Mouse (Mus musculus) cerebellum, adult (tissue): ENCODE results near the gene Hnf1a.
"Not testable (repeated sequence)": the region's sequence is repeated elsewhere in the genome, so short reads cannot be mapped to it uniquely, and the experiment has no call there.

Source experiments
- ATAC-seq: cut with Nextera tagmentation; 2 replicates; pipeline ENCODE4 v1.9.2; 2017; ENCODE audit warnings: mild to moderate bottlenecking, moderate library complexity, mixed read lengths; ENCODE audit not compliant: insufficient number of reproducible peaks, low FRiP score, low TSS enrichment

Hnf1a gene

GRCm38 (mm10) chr5:114949812-114950211, 21.1 kb downstream of the Hnf1a start:
- ATAC-seq, result no peak

- 0 out of 2 replicates have a peak, but pooled peaks have one; percentile 17 for ATAC-seq
Observed at GRCm38 (mm10) chr5:114949316-114949715, 21.6 kb downstream of the Hnf1a start.

DNA sequence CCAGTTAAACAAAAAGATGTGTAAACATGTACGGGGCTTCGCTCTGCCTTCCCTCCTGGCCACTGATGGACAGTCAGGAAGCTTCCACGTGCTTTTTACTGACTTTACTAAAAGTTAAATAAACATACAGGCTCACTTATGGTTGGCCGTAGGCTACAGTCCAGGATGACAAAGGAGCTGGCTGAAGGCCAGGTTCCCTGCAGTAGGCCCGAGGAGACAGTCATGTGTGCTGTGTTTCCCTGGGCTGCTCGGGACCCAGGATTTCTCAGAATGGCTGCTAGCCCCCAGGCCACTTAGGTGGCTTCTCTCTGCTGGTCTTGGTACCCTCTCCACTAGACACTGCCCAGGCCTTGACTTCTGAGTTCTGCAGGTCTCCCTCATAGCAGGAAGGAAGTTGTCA, 22.0 kb downstream of the Hnf1a start:
- ATAC-seq, result 0 out of 2 replicates have a peak, but pooled peaks have one; percentile 16

- no peak for ATAC-seq
Observed at GRCm38 (mm10) chr5:114945072-114945471, 25.8 kb downstream of the Hnf1a start.

GRCm38 (mm10) chr5:114942766-114943130, 28.1 kb downstream of the Hnf1a start:
- ATAC-seq, result no peak

DNA sequence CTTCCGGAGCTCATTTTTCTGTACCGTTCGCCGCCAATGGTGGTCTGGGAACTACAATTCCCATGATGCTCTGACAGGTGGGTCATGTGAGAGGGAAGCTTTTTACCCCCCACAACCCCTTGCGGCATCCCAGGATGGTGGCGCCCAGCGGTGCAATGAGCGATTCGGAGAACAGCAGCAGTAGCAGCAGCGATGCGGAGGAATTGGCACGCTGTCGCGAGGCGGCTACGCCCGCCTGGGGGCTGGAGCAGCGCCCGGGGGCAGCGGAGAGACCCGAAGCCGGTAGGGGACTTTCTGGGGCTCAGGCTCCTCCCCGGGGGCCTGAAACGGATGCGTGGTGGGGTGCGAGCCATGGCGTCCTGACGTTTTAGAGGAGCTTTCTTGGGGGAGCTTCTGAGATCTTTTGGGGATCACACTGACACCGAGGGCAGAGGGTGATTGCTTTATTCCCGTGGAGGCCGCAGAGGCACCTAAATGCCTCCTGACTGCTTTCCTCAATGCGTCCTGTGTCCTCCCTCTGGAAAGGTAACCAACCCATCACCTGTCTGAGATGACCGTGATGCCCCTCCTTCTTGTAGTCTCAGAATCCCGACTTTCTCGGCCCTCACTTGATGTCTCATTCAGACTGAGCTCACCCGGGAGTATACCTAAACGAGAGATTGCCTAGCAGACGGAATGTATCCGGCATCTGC, 28.7 kb downstream of the Hnf1a start, which contains the start of gene 2210016L21Rik:
Gene 2210016L21Rik, plus strand, starts transcription at position 85 of the 692 bp plus-strand sequence.
- ATAC-seq, result peak; percentile 92; the same call in 1 of the 2 replicates

DNA sequence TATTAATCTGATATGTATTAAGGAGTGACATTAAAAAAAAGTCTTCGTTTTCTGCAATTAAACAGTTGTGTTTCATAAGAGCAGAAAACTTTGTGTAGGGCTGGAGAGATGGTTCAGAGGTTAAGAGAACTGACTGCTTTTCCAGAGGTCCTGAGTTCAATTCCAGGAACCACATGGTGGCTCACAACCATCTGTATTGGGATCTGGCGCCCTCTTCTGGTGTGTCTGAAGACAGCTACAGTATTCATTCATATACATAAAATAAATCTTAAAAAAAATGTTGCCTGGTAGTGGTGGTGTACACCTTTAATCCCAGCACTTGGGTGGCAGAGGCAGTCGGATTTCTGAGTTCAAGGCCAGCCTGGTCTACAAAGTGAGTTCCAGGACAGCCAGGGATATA, 29.8 kb downstream of the Hnf1a start:
- not testable (repeated sequence) for ATAC-seq

DNA sequence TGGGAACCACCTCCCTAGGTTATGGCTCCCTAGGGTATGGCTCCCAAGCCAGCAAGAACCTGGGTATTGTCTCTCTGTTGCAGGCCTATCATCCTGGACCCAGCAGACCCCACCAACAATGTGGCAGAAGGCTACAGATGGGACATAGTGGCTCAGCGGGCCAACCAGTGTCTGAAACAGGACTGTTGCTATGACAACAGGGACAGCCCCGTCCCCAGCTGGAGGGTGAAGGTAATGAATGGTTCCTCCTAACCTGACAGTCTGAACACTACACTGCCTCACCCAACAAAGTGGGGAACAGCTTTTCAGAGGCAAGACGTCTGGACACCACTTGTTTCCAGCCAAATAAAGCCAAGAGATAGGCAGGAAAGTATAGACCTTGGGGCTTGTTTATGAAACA, 35.1 kb downstream of the Hnf1a start:
- ATAC-seq, result no peak

- no peak for ATAC-seq
Observed at GRCm38 (mm10) chr5:114933206-114933605, 37.7 kb downstream of the Hnf1a start.

- no peak for ATAC-seq
Observed at GRCm38 (mm10) chr5:114931626-114932025, 39.3 kb downstream of the Hnf1a start.

DNA sequence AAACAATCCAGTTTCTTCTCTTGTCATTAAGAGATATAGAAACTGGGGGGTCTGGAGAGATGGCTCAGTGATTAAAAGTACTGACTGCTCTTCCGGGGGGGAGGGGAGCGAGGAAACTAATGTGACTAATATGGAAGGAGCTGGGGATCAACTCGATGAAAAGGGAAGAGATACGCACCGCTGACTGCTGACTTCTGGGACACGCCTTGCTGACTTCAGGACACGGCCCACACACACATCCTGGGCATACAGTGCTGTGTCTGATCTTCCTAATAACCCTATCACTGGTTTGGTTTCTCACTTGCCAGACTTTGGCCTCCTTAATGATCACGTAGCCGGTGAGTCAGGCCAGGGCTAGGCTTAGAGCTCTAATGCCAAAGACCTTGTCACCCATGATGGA, 44.1 kb downstream of the Hnf1a start:
- ATAC-seq, result no peak

DNA sequence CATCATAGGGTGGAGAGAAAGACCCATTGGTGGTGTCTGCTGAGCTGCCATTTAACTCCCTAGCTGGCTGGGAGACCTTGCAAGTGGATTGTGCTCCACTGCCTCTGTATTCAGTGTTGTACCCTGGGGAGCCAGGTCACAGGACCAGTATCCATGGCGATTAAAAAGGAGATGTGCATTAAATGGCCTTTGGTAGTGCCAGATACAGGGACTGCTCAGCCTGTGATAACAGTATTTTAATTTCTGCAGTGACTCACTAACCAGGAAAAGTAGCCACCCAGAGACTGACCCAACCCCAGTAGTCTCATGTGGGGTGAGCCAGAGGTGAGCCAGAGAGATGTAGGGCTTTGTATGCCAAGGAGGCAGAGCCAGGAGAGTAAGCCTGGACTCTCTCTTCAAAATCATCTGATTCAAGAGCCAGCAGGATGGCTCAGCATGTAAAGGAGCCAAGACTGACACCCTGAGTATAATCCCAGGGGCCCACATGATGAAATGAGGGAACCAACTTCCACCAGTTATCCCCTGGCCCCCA, 44.7 kb downstream of the Hnf1a start:
- no peak for ATAC-seq

- ATAC-seq, result no peak
Observed at GRCm38 (mm10) chr5:114922998-114923473, 47.9 kb downstream of the Hnf1a start, which contains the start of gene Oasl1. Oasl1 (plus strand) TSS chr5:114923240.

GRCm38 (mm10) chr5:114922366-114922731, 48.5 kb downstream of the Hnf1a start:
- peak; percentile 74; the same call in 1 of the 2 replicates for ATAC-seq

- ATAC-seq, result no peak
Observed at GRCm38 (mm10) chr5:114921551-114922365, 49.1 kb downstream of the Hnf1a start.

DNA sequence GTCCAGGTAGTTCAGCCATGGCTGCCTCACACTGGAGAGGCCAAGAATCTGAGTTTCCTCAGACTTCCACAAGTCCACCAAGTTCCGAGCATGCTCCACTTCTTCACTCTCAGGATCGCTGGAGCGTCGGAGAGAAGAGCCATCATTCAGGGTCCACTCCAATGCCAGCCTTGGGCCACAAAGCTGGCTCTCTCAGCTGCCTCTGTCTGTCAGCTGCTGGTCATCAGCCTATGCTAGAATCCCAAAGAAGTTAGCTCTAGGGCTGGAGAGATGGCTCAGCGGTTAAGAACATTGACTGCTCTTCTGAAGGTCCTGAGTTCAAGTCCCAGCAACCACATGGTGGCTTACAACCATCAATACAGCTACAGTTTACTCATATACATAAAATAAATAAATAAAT, 53.5 kb downstream of the Hnf1a start:
- not testable (repeated sequence) for ATAC-seq

- ATAC-seq, result no peak
Observed at GRCm38 (mm10) chr5:114916777-114917176, 54.1 kb downstream of the Hnf1a start.

GRCm38 (mm10) chr5:114915854-114916253, 55.0 kb downstream of the Hnf1a start:
- ATAC-seq, result no peak

GRCm38 (mm10) chr5:114914855-114915254, 56.0 kb downstream of the Hnf1a start:
- no peak for ATAC-seq

GRCm38 (mm10) chr5:114913686-114914085, 57.2 kb downstream of the Hnf1a start:
- ATAC-seq, result no peak
